Mouse (Mus musculus): ENCODE measurements around the gene Flt3.

- no peak for TF ChIP-seq CTCF (IDR thresholded peaks at IDR 0.05)
- TF ChIP-seq POLR2A (IDR thresholded peaks at IDR 0.05; ENCODE audit: insufficient read depth, low read depth, low read length), result no peak
Measured at GRCm38 (mm10) chr5:147304276-147305155, 95.8 kb downstream of the Flt3 start.

All from heart, adult 2 months (tissue).